Mouse (Mus musculus) heart, embryonic 14.5 days (tissue): ENCODE data around the gene Pea15a. TPM values are rescaled to one million over a fixed set of nuclear protein-coding genes. Genes with fewer than 3 reads are reported as not detected.
A peak's percentile ranks its signal among the peaks of the same experiment; 100 is the strongest.

Experiments
- ATAC-seq: fragments of 200-750 bp; cut with Nextera tagmentation; 2 replicates; pipeline ENCODE4 v1.8.0; 2017; ENCODE audit warnings: low read depth, moderate TSS enrichment; ENCODE audit not compliant: insufficient number of reproducible peaks, insufficient read depth, low FRiP score
- H3K27ac ChIP-seq, 2 experiments: fragments of 200-500 bp in 1 of 2; fragments of 300-500 bp in 1 of 2; sonication (generic) in 1 of 2; replicated peaks in 1 of 2; 2 replicates each; pipeline ENCODE4 v1.5.1; 2012 to 2014; ENCODE audit warnings: low read depth in 2 of 2, low read length in 2 of 2, control low read depth in 1 of 2, mild to moderate bottlenecking in 1 of 2, mixed read lengths in 1 of 2; ENCODE audit not compliant: control insufficient read depth in 1 of 2, insufficient read depth in 1 of 2
- H3K27me3 ChIP-seq: fragments of 300-500 bp; sonication (generic); 2 replicates; pipeline ENCODE4 v1.6.1; 2014; ENCODE audit warnings: mild to moderate bottlenecking, low read length, control low read depth; ENCODE audit not compliant: control insufficient read depth, insufficient read depth
- H3K36me3 ChIP-seq: fragments of 300-500 bp; sonication (generic); 2 replicates; pipeline ENCODE4 v1.6.1; 2014; ENCODE audit warnings: mild to moderate bottlenecking, control low read depth, low read length, mixed read lengths; ENCODE audit not compliant: control insufficient read depth, insufficient read depth
- H3K4me1 ChIP-seq, 2 experiments: fragments of 200-500 bp in 1 of 2; fragments of 300-500 bp in 1 of 2; sonication (generic) in 1 of 2; 2 replicates each; pipeline ENCODE4 v1.6.1; 2012 to 2014; ENCODE audit warnings: low read length in 2 of 2, control low read depth in 1 of 2, mixed read lengths in 1 of 2; ENCODE audit not compliant: control insufficient read depth in 2 of 2, insufficient read depth in 2 of 2
- H3K4me2 ChIP-seq: fragments of 300-500 bp; sonication (generic); 2 replicates; pipeline ENCODE4 v1.6.1; 2014; ENCODE audit warnings: mild to moderate bottlenecking, low read length
- H3K4me3 ChIP-seq, 2 experiments: fragments of 200-500 bp in 1 of 2; fragments of 300-500 bp in 1 of 2; sonication (generic) in 1 of 2; 2 replicates each; pipeline ENCODE4 v1.5.1; 2012 to 2014; ENCODE audit warnings: low read length in 2 of 2, mild to moderate bottlenecking in 2 of 2, control low read depth in 1 of 2, low read depth in 1 of 2, moderate library complexity in 1 of 2; ENCODE audit not compliant: control insufficient read depth in 1 of 2, insufficient read depth in 1 of 2
- H3K9ac ChIP-seq: fragments of 300-500 bp; sonication (generic); 2 replicates; pipeline ENCODE4 v1.6.1; 2014; ENCODE audit warnings: mild to moderate bottlenecking, low read length
- H3K9me3 ChIP-seq: fragments of 300-500 bp; sonication (generic); 2 replicates; pipeline ENCODE4 v1.6.1; 2016; ENCODE audit warnings: low read length, control low read depth; ENCODE audit not compliant: control insufficient read depth
- whole genome bisulfite sequencing: fragments of 180-500 bp; shearing (Covaris S2); extraction: QIAGEN DNeasy Blood & Tissue Kit; methylation state at CpG from one replicate; pipeline ENCODE4 v1.1.7; 2014; 5-methylcytosine and 5-hydroxymethylcytosine counted together
- polyA plus RNA-seq: library from polyadenylated mRNA; unstranded; fragments of >200 nt; fragmentation: Nextera tagmentation; extraction: Ambion mirVana; gene quantifications from 2 replicates; pipeline ENCODE4 v1.2.1, GENCODE M21; 2014

Gene Pea15a
- polyA plus RNA-seq, 1 experiment from 2014 or later: 166 TPM

- WGBS: 15% methylated on average over 19 of the region's 19 CpGs
- no peaks in the 10 kb centered on the region for H3K27me3 ChIP-seq
- ATAC-seq: no peak
Observed at GRCm38 (mm10) chr1:172148955-172149815, 57.4 kb downstream of the Pea15a start.

GRCm38 (mm10) chr1:172148279-172148954 is 58.2 kb downstream of the Pea15a start:
- Histone ChIP-seq H3K27ac (peak overlapping the region; percentile 81 to 95), H3K9ac (peak overlapping the region; percentile 100), H3K27me3 (no peaks in the 10 kb centered on the region), H3K4me3 (peak overlapping the region; percentile 64 to 93), H3K4me1 (peaks cover 0 to 17% of the 10 kb centered on the region in 2 experiments; a peak in 3 of 4 replicates), H3K36me3 (peaks cover 35% of the 10 kb centered on the region), H3K4me2 (peak overlapping the region; percentile 84), H3K9me3 (no peaks in the 10 kb centered on the region)
- ATAC-seq: peak; percentile 50
- WGBS: 0% methylated on average over 37 of the region's 40 CpGs

More at GRCm38 (mm10) chr1:172148955-172149815, 57.4 kb downstream of the Pea15a start:
- Histone ChIP-seq H3K9ac (peak overlapping the region; percentile 100), H3K27ac (peak overlapping the region; percentile 81 to 95), H3K9me3 (no peaks in the 10 kb centered on the region), H3K36me3 (peaks cover 42% of the 10 kb centered on the region), H3K4me1 (peaks cover 0 to 17% of the 10 kb centered on the region in 2 experiments; a peak in 3 of 4 replicates), H3K4me3 (peak overlapping the region; percentile 64 to 93), H3K4me2 (peak overlapping the region; percentile 84)

GRCm38 (mm10) chr1:172147835-172148278 is 58.7 kb downstream of the Pea15a start, which contains the start of gene Dcaf8:
Dcaf8 (plus strand) TSS chr1:172148084.
- Histone ChIP-seq H3K4me2 (peak within 1 kb of the TSS; percentile 84), H3K4me3 (peak within 1 kb of the TSS; percentile 64 to 93), H3K36me3 (peaks cover 29% of the 10 kb centered on the region), H3K27me3 (no peaks in the 10 kb centered on the region), H3K9ac (peak within 1 kb of the TSS; percentile 100), H3K27ac (peak within 1 kb of the TSS; percentile 91 to 95), H3K9me3 (no peaks in the 10 kb centered on the region), H3K4me1 (peaks cover 0 to 17% of the 10 kb centered on the region in 2 experiments; a peak in 3 of 4 replicates)
- under 1% methylated on average over 36 of the region's 42 CpGs for WGBS
- peak; percentile 98 for ATAC-seq

Other genes starting within 250 kb of the Pea15a start
- gene Vangl2, start 178.4 kb downstream of the Pea15a start, polyA plus RNA-seq: 9.2 and 10.0 TPM in 2 replicates
- gene Nhlh1, start 149.2 kb downstream of the Pea15a start, polyA plus RNA-seq: not detected in 2 replicates
- gene Copa, start 124.3 kb downstream of the Pea15a start, polyA plus RNA-seq: 157 and 163 TPM in 2 replicates
- 120 TPM in 2 replicates for gene Ncstn, start 124.0 kb downstream of the Pea15a start, polyA plus RNA-seq
- 119 and 136 TPM in 2 replicates for gene Pex19, start 80.0 kb downstream of the Pea15a start, polyA plus RNA-seq
- 101 and 104 TPM in 2 replicates for gene Dcaf8, start 58.7 kb downstream of the Pea15a start, polyA plus RNA-seq
- 138 and 148 TPM in 2 replicates for gene Casq1, start 13.1 kb upstream of the Pea15a start, polyA plus RNA-seq
- gene Atp1a4, start 51.6 kb upstream of the Pea15a start, polyA plus RNA-seq: 0.23 and 0.26 TPM in 2 replicates
- gene Igsf8, start 54.8 kb upstream of the Pea15a start, polyA plus RNA-seq: 20.7 and 24.7 TPM in 2 replicates
- gene Atp1a2, start 91.3 kb upstream of the Pea15a start, polyA plus RNA-seq: 5.3 and 7.3 TPM in 2 replicates
- not detected in 2 replicates for gene Kcnj9, start 122.5 kb upstream of the Pea15a start, polyA plus RNA-seq
- not detected in 2 replicates for gene Kcnj10, start 134.4 kb upstream of the Pea15a start, polyA plus RNA-seq
- 5.6 and 6.3 TPM in 2 replicates for gene Pigm, start 169.7 kb upstream of the Pea15a start, polyA plus RNA-seq